Mouse (Mus musculus) megakaryocyte, embryonic 14.5 days (primary cell): ENCODE data around the gene Iffo2.

Experiments
- FLI1 ChIP-seq: IDR thresholded peaks from 2 replicates; pipeline ENCODE4 v1.6.1; 2012; ENCODE audit warnings: low read length, inconsistent platforms, mixed read lengths
- GATA1 ChIP-seq: IDR thresholded peaks from 3 replicates; pipeline ENCODE4 v1.6.1; 2012; ENCODE audit warnings: mixed read lengths, low read length, inconsistent platforms, borderline replicate concordance

- no peak for TF ChIP-seq GATA1
- no peak for TF ChIP-seq FLI1
Observed at GRCm38 (mm10) chr4:139574156-139574798, 43.9 kb downstream of the Iffo2 start.
